Mouse (Mus musculus) granulocyte monocyte progenitor cell, adult 5-6 weeks (primary cell): ENCODE measurements around the gene Elk1. TPM values are rescaled to one million over a fixed set of nuclear protein-coding genes. Genes with fewer than 3 reads are reported as not detected.
A peak's percentile ranks its signal among the peaks of the same experiment; 100 is the strongest.

Experiments
- ATAC-seq: replicated peaks from 2 replicates; pipeline ENCODE4 v1.8.0; 2016; ENCODE audit warnings: mild to moderate bottlenecking, moderate TSS enrichment, inconsistent platforms; ENCODE audit not compliant: poor library complexity, severe bottlenecking
- total RNA-seq, 2 experiments: library from RNA; stranded (forward) in 1 of 2; stranded (reverse) in 1 of 2; fragments of 200-712, 200-1000 nt in 1 of 2; fragments of >200 nt in 1 of 2; fragmentation: Nextera tagmentation in 1 of 2; gene quantifications; 2 replicates each; pipeline ENCODE4 v1.2.3; 2014 to 2017

Elk1 gene
- total RNA-seq (2014; fragmentation: Nextera tagmentation) (6.5 and 11.1 TPM in 2 replicates), total RNA-seq (2017) (2.7 and 3.3 TPM in 2 replicates)

- peak; percentile 97 for ATAC-seq
These were observed at the start of gene Elk1 for GRCm38 (mm10) chrX:20950191-20950880. Elk1 (minus strand) TSS chrX:20950608.

GRCm38 (mm10) chrX:20980901-20981300 is 30.5 kb upstream of the Elk1 start:
- no peak for ATAC-seq

- peak; percentile 99 for ATAC-seq
These were observed 11.3 kb upstream of the Elk1 start, which contains the start of gene Uxt for GRCm38 (mm10) chrX:20961477-20962378. Uxt (minus strand) TSS chrX:20962017.

- ATAC-seq = peak; percentile 36; the same call in 1 of the 2 replicates
These were observed 4.4 kb downstream of the Elk1 start for GRCm38 (mm10) chrX:20946055-20946454.

- ATAC-seq = peak; percentile 85
These were observed 18.4 kb downstream of the Elk1 start for GRCm38 (mm10) chrX:20931963-20932362.

- ATAC-seq = peak; percentile 85
These were observed 19.0 kb downstream of the Elk1 start, which contains the start of gene Cfp for GRCm38 (mm10) chrX:20931364-20931763. Cfp (minus strand) TSS chrX:20931555.

GRCm38 (mm10) chrX:20929859-20930258 is 20.5 kb downstream of the Elk1 start:
- peak; percentile 52 for ATAC-seq

GRCm38 (mm10) chrX:20924976-20925375 is 25.4 kb downstream of the Elk1 start:
- ATAC-seq = no peak

GRCm38 (mm10) chrX:20923506-20923905 is 26.9 kb downstream of the Elk1 start:
- no peak for ATAC-seq

- ATAC-seq = no peak
These were observed 29.0 kb downstream of the Elk1 start for GRCm38 (mm10) chrX:20921366-20921765.

- ATAC-seq = peak; percentile 99
These were observed 29.5 kb downstream of the Elk1 start, which contains the start of gene Syn1 for GRCm38 (mm10) chrX:20920844-20921364. Syn1 (minus strand) TSS chrX:20921004.

GRCm38 (mm10) chrX:20920249-20920843 is 30.1 kb downstream of the Elk1 start:
- peak; percentile 14; the same call in 1 of the 2 replicates for ATAC-seq

GRCm38 (mm10) chrX:20915075-20915474 is 35.3 kb downstream of the Elk1 start:
- no peak for ATAC-seq

GRCm38 (mm10) chrX:20913726-20914125 is 36.7 kb downstream of the Elk1 start:
- no peak for ATAC-seq

- no peak for ATAC-seq
These were observed 40.3 kb downstream of the Elk1 start for GRCm38 (mm10) chrX:20910074-20910473.

Other genes starting within 250 kb of the Elk1 start
- gene Usp11, start 246.7 kb downstream of the Elk1 start, total RNA-seq (2014; fragmentation: Nextera tagmentation) = 32.9 and 42.7 TPM in 2 replicates
- gene Usp11, start 246.7 kb downstream of the Elk1 start, total RNA-seq (2017) = 36.3 and 41.6 TPM in 2 replicates
- 82.8 and 114 TPM in 2 replicates for gene Araf, start 152.8 kb downstream of the Elk1 start, total RNA-seq (2014; fragmentation: Nextera tagmentation)
- 40.8 and 43.3 TPM in 2 replicates for gene Araf, start 152.8 kb downstream of the Elk1 start, total RNA-seq (2017)
- not detected in 2 replicates for gene Timp1, start 80.4 kb downstream of the Elk1 start, total RNA-seq (2014; fragmentation: Nextera tagmentation)
- gene Timp1, start 80.4 kb downstream of the Elk1 start, total RNA-seq (2017) = not detected in 2 replicates
- gene Syn1, start 29.6 kb downstream of the Elk1 start, total RNA-seq (2014; fragmentation: Nextera tagmentation) = not detected in 2 replicates
- gene Syn1, start 29.6 kb downstream of the Elk1 start, total RNA-seq (2017) = not detected in 2 replicates
- gene Cfp, start 19.1 kb downstream of the Elk1 start, total RNA-seq (2014; fragmentation: Nextera tagmentation) = 46.8 and 65.6 TPM in 2 replicates
- gene Cfp, start 19.1 kb downstream of the Elk1 start, total RNA-seq (2017) = 30.8 and 33.2 TPM in 2 replicates
- gene Uxt, start 11.4 kb upstream of the Elk1 start, total RNA-seq (2014; fragmentation: Nextera tagmentation) = 52.4 and 85.8 TPM in 2 replicates
- gene Uxt, start 11.4 kb upstream of the Elk1 start, total RNA-seq (2017) = 37.4 and 47.4 TPM in 2 replicates
- gene Zfp182, start 111.7 kb upstream of the Elk1 start, total RNA-seq (2014; fragmentation: Nextera tagmentation) = 19.2 and 23.4 TPM in 2 replicates
- gene Zfp182, start 111.7 kb upstream of the Elk1 start, total RNA-seq (2017) = 11.0 and 15.4 TPM in 2 replicates
- gene Spaca5, start 117.8 kb upstream of the Elk1 start, total RNA-seq (2014; fragmentation: Nextera tagmentation) = not detected in 2 replicates
- not detected in 2 replicates for gene Spaca5, start 117.8 kb upstream of the Elk1 start, total RNA-seq (2017)
- gene Zfp300, start 138.9 kb upstream of the Elk1 start, total RNA-seq (2014; fragmentation: Nextera tagmentation) = not detected in 2 replicates
- gene Zfp300, start 138.9 kb upstream of the Elk1 start, total RNA-seq (2017) = 0.73 and 1.3 TPM in 2 replicates
- not detected in 2 replicates for gene Ssxa1, start 165.2 kb upstream of the Elk1 start, total RNA-seq (2014; fragmentation: Nextera tagmentation)
- gene Ssxa1, start 165.2 kb upstream of the Elk1 start, total RNA-seq (2017) = not detected in 2 replicates
- gene Gm21876, start 225.0 kb upstream of the Elk1 start, total RNA-seq (2014; fragmentation: Nextera tagmentation) = not detected in 2 replicates
- gene Gm21876, start 225.0 kb upstream of the Elk1 start, total RNA-seq (2017) = not detected in 2 replicates